Mouse (Mus musculus): ENCODE results near the gene Ccl27a. TPM values are rescaled to one million over a fixed set of nuclear protein-coding genes. Genes with fewer than 3 reads are reported as not detected.
"Not testable (repeated sequence)": the region's sequence is repeated elsewhere in the genome, so short reads cannot be mapped to it uniquely, and the experiment has no call there.

Gene Ccl27a
- 133 and 136 TPM in 2 replicates for polyA plus RNA-seq (2016; fragmentation: Nextera tagmentation; extraction: Ambion mirVana)

DNA sequence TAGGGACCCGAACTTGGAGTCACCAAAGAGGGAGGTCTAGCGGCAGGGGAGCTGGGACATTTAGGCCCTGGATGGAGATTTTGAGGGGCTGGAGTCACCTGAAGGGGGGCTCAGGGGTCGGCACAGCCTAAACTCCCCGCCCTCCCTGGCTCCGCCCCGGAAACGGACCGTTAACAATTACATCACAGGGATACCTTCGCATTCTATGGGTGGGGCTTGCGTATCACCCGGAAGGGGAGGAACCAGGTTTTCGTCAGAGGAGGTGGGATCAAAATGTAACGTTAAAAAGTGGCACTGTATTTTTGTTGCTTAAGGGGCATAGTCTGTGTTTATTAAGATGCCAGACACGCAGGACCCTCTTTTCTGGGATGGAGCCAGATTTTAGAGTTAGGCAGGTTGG, at the start of gene Ccl27a:
Gene Ccl27a (minus strand): TSS at position 246 of the 400 bp plus-strand sequence.
- H3K27me3 ChIP-seq (replicated peaks); H3K27ac ChIP-seq; ATAC-seq (ENCODE audit: low FRiP score, low read depth); H3K36me3 ChIP-seq; H3K9me3 ChIP-seq; H3K4me1 ChIP-seq: not testable (repeated sequence)
- Histone ChIP-seq H3K4me2 (replicated peaks) (peak within 1 kb of the TSS; percentile 57), H3K4me3 (peak within 1 kb of the TSS; percentile 48), H3K9ac (peak within 1 kb of the TSS; percentile 45; the same call in 1 of the 2 replicates)
- under 1% methylated on average over 12 of the region's 14 CpGs for WGBS

DNA sequence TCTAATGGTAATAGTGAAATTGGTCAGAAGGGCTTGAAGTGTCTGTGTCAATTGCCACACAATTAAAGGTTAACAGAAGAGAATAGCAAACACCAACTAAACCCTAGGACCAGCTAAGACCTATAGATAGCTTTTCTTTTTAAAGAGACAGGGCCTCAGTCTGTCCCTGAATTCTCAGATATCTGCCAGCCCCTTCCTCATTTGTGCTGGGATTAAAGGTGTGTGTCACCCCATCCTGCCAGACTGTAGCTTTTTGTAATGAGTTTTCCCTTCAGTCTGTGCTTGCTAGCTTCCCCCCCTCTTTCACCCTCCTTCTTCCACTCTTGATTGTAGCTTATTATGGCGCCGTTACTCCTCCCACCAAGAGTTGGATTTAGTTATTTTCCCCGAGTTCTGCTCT, 9.2 kb upstream of the Ccl27a start:
- not testable (repeated sequence) for H3K4me1 ChIP-seq; H3K4me3 ChIP-seq; H3K4me2 ChIP-seq (replicated peaks); H3K9ac ChIP-seq; H3K27ac ChIP-seq; ATAC-seq (ENCODE audit: low FRiP score, low read depth); H3K36me3 ChIP-seq; H3K9me3 ChIP-seq; H3K27me3 ChIP-seq (replicated peaks)
- WGBS = 45% methylated on average over 3 of the region's 3 CpGs

DNA sequence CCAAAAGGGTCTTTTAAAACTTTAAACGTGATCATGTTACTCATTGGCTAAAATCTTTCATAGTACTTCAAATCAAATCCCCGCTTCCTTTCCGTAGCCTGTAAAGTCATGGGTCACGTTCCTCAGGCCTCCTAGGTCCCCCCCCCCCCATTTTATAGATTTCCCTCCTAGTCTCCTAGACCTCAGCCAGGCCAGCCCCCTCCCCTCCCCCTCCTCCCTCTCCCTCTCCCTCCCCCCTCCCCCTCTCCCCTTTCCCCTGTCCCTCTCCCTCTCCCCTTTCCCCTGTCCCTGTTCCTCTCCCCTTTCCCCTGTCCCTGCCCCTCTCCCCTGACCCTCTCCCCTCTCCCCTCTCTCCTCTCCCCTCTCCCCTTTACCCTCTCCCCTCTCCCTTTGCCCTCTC, 8.7 kb upstream of the Ccl27a start:
- not testable (repeated sequence) for H3K9ac ChIP-seq; H3K36me3 ChIP-seq; H3K4me3 ChIP-seq; H3K9me3 ChIP-seq; H3K27ac ChIP-seq; H3K27me3 ChIP-seq (replicated peaks); ATAC-seq (ENCODE audit: low FRiP score, low read depth); H3K4me1 ChIP-seq; H3K4me2 ChIP-seq (replicated peaks)
- WGBS = 17% methylated on average over 4 of the region's 4 CpGs

DNA sequence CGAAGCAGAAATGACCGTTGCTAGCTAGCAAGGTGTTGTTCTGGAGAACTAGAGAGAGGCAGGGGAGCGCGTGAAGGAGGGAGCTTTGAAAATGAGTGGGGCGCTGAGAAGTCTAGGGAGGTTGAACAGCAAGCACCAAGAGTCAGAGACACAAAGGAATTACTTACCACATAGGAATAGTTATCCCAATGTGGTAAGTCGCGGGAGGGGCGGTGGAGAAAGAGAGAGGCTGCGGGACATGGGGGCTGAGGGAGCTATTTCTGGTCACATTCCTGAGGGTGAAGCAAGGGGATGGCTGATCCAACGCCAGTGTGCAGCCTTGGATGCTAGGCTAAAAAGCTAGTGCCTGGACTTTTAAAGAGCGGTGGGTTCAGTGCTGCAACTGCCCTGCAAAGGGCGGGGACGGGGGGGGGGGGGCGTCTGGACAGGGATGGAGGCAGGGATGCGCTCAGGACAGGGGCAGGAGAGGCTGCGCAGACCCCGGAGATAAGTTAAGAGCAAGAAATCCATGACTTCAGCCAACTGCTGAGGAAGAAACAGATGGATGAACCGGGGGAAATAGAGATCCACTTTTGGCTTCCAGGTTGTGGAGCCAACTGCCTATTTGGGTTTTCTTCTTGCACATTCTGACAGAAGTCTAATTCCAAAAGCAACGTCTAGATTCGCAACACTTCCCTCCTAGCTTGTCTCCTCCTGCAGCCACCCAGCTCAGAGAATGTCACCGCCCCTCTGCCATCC, 7.9 kb upstream of the Ccl27a start:
- not testable (repeated sequence) for H3K9me3 ChIP-seq; H3K27me3 ChIP-seq (replicated peaks); H3K4me1 ChIP-seq; H3K27ac ChIP-seq; H3K36me3 ChIP-seq; H3K9ac ChIP-seq; ATAC-seq (ENCODE audit: low FRiP score, low read depth); H3K4me3 ChIP-seq; H3K4me2 ChIP-seq (replicated peaks)
- 29% methylated on average over 16 of the region's 21 CpGs for WGBS

GRCm38 (mm10) chr4:41781271-41781670, 7.2 kb upstream of the Ccl27a start:
- ATAC-seq (ENCODE audit: low FRiP score, low read depth); H3K4me3 ChIP-seq; H3K27ac ChIP-seq; H3K36me3 ChIP-seq; H3K4me1 ChIP-seq; H3K27me3 ChIP-seq (replicated peaks); H3K9ac ChIP-seq; H3K9me3 ChIP-seq; H3K4me2 ChIP-seq (replicated peaks): not testable (repeated sequence)
- 26% methylated on average over 9 of the region's 9 CpGs for WGBS

DNA sequence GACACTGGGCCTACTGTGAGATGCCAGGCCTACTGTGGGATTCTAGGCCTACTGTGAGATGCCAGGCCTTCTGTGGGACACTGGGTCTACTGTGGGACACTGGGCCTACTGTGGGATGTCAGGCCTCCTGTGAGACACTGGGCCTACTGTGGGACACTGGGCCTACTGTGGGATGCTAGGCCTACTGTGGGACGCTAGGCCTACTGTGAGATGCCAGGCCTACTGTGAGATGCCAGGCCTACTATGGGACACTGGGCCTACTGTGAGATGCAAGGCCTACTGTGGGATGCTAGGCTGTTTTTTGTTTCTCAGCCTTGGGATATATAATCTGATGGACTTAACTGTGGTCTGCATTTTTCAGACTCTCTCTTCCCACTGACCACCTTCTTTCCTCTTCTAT, 1.8 kb upstream of the Ccl27a start:
- H3K4me1 ChIP-seq; H3K9ac ChIP-seq; H3K36me3 ChIP-seq; H3K4me2 ChIP-seq (replicated peaks); H3K9me3 ChIP-seq; H3K27ac ChIP-seq; H3K4me3 ChIP-seq; H3K27me3 ChIP-seq (replicated peaks); ATAC-seq (ENCODE audit: low FRiP score, low read depth): not testable (repeated sequence)
- WGBS = 76% methylated on average over 1 of the region's 1 CpGs

- H3K27me3 ChIP-seq (replicated peaks); H3K36me3 ChIP-seq; H3K27ac ChIP-seq; H3K4me1 ChIP-seq; ATAC-seq (ENCODE audit: low FRiP score, low read depth); H3K9me3 ChIP-seq; H3K9ac ChIP-seq: not testable (repeated sequence)
- peak overlapping the region; percentile 55 for H3K4me2 ChIP-seq (replicated peaks)
- WGBS = 69% methylated on average over 3 of the region's 3 CpGs
- H3K4me3 ChIP-seq = peak overlapping the region; percentile 18; the same call in 1 of the 2 replicates
Measured at GRCm38 (mm10) chr4:41774506-41774905, 459 bp upstream of the Ccl27a start.

DNA sequence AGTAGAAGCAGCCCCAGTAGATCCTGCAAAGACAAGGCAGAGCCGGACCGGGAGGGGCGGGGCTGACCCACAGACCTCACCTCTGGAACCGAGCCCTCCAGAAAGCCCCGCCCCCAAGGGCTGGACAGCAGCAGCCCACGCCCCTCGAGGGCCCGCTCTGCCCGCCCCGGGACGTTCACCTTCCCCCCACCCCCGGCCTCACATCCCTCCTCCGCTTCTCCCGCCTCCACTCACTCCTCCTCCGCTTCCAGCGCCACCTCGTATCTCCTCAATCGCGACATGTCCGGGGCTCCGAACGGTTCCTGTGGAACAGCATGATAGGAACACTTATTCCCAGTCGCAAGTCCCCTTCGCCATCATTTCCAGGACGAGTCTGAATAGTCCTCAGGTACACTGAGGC, 545 bp downstream of the Ccl27a start:
- H3K27ac ChIP-seq; H3K27me3 ChIP-seq (replicated peaks); H3K9me3 ChIP-seq; H3K4me1 ChIP-seq; ATAC-seq (ENCODE audit: low FRiP score, low read depth); H3K36me3 ChIP-seq: not testable (repeated sequence)
- 1% methylated on average over 24 of the region's 25 CpGs for WGBS
- peak overlapping the region; percentile 45; the same call in 1 of the 2 replicates for H3K9ac ChIP-seq
- peak overlapping the region; percentile 48 for H3K4me3 ChIP-seq
- H3K4me2 ChIP-seq (replicated peaks) = peak overlapping the region; percentile 57

- not testable (repeated sequence) for H3K36me3 ChIP-seq; H3K27ac ChIP-seq; H3K9ac ChIP-seq; H3K27me3 ChIP-seq (replicated peaks); H3K9me3 ChIP-seq; H3K4me1 ChIP-seq; ATAC-seq (ENCODE audit: low FRiP score, low read depth)
- Histone ChIP-seq H3K4me2 (replicated peaks) (peak overlapping the region; percentile 48), H3K4me3 (peak overlapping the region; percentile 22; the same call in 1 of the 2 replicates)
- 4% methylated on average over 9 of the region's 16 CpGs for WGBS
Measured at GRCm38 (mm10) chr4:41772946-41773345, 1.1 kb downstream of the Ccl27a start.

DNA sequence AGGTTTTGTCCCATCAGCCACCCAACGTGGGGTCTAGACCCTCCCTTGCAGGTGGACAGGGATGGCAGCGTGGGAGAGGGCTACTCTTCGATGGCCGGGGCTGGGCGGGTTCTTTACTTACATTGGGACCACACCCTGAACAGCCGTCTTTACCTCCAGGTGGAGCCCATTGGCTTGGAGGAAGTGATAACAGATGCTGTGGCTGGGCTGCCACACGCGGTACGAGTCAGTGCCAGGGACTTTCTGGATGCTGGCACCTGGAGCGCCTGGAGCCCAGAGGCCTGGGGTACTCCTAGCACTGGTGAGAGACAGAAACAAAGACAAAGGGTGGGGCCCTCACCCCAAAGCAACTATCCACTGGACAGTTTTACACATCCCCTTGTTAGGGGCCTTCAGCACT, 6.7 kb downstream of the Ccl27a start:
- ATAC-seq (ENCODE audit: low FRiP score, low read depth); H3K27me3 ChIP-seq (replicated peaks); H3K4me2 ChIP-seq (replicated peaks); H3K9ac ChIP-seq; H3K36me3 ChIP-seq; H3K4me3 ChIP-seq; H3K4me1 ChIP-seq; H3K27ac ChIP-seq; H3K9me3 ChIP-seq: not testable (repeated sequence)
- WGBS = 87% methylated on average over 10 of the region's 10 CpGs

DNA sequence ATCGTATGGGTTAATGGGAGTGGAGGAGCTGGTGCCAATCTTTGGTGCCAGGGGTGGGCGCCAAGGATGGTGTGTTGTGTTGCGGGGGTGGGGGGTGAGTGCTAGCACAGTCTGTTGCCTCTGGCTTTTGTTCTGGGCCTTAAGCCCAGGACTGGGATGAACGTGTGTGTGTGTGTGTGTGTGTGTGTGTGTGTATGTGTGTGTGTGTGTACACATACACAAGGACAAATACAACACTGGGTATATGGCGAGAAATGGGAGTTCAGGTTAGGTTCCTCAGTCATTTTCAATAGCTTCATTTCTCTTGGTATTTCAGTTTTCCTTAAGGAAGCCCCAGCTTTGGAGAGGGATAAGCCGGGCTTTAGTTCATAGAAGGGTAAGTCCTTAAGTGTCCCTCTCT, 10.9 kb downstream of the Ccl27a start:
- WGBS = 81% methylated on average over 5 of the region's 6 CpGs
- not testable (repeated sequence) for H3K27ac ChIP-seq; H3K27me3 ChIP-seq (replicated peaks); H3K4me2 ChIP-seq (replicated peaks); H3K36me3 ChIP-seq; H3K4me3 ChIP-seq; H3K9me3 ChIP-seq; H3K9ac ChIP-seq; ATAC-seq (ENCODE audit: low FRiP score, low read depth)
- H3K4me1 ChIP-seq = peaks cover 13% of the 10 kb centered on the region

DNA sequence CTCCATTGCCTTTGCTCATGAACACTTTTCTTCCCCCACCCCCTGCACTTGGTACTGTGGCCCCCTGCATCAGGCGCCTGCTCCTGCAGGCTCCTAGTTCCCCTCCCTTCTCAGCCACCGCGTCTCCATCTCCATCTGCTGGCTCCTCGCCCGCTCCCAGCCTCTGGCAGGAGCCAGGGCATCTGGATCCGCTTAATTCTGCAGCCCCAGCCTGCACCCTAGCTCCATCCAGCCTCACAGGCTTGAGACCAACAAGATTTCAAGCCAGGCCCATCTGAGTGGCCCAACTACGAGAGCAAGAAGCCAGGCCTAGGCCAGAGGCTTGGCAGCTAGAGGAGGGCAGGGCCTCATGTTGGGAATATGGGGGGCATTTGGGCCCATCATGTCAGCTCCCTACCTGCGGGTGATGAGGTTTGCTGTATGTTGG, 11.3 kb downstream of the Ccl27a start:
- ATAC-seq (ENCODE audit: low FRiP score, low read depth) = not testable (repeated sequence)

DNA sequence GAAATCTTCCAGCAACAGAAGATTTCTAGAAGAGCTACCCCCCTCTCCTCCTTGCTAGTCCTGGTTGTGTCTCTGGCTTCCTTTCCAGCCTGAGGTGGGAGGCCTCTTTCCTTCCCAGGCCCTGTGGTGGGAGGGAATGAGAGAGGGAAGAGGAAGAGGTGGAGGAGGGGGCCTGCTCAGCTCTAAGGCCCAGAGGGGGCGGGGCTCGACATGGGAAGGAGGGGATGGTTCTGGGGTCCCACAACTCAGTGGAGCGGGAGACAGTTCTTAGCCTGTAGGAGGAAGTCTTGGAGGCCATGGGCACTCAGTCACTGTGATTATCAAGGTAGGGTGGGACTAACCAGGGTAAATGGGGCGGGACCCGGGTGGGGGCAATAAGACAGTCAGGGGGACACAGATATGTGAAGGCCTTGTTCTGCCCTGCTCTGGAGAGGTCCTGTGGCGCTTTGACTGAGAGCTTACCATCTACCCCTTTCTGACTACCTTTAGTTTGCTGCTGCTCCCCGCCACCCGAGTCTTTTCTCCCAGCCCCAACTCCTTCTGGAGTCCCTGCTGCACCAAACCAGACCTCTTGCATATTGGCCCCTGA, 11.9 kb downstream of the Ccl27a start:
- Histone ChIP-seq H3K27me3 (replicated peaks) (no peaks in the 10 kb centered on the region), H3K9ac (peak overlapping the region; percentile 21; the same call in 1 of the 2 replicates), H3K27ac (no peak overlapping the region), H3K4me2 (replicated peaks) (peak overlapping the region; percentile 60), H3K36me3 (no peaks in the 10 kb centered on the region), H3K9me3 (no peaks in the 10 kb centered on the region), H3K4me3 (no peak overlapping the region), H3K4me1 (peaks cover 13% of the 10 kb centered on the region)
- WGBS = 42% methylated on average over 8 of the region's 8 CpGs
- ATAC-seq (ENCODE audit: low FRiP score, low read depth) = no peak

More for the DNA sequence above, 11.3 kb downstream of the Ccl27a start:
- WGBS = 53% methylated on average over 8 of the region's 8 CpGs
- H3K9me3 ChIP-seq; H3K36me3 ChIP-seq; H3K27me3 ChIP-seq (replicated peaks); H3K4me3 ChIP-seq; H3K27ac ChIP-seq: not testable (repeated sequence)
- peak overlapping the region; percentile 21; the same call in 1 of the 2 replicates for H3K9ac ChIP-seq
- H3K4me1 ChIP-seq = peaks cover 13% of the 10 kb centered on the region
- H3K4me2 ChIP-seq (replicated peaks) = peak overlapping the region; percentile 60
